Mouse (Mus musculus) midbrain, embryonic 12.5 days (tissue): Measurements from ENCODE around the gene Gcnt2. TPM values are rescaled to one million over a fixed set of nuclear protein-coding genes. Genes with fewer than 3 reads are reported as not detected.
"Not testable (repeated sequence)": the region's sequence is repeated elsewhere in the genome, so short reads cannot be mapped to it uniquely, and the experiment has no call there.

Source experiments
- ATAC-seq: fragments of 200-750 bp; cut with Nextera tagmentation; 2 replicates; pipeline ENCODE4 v1.8.0; 2017; ENCODE audit warnings: low read depth, moderate TSS enrichment, moderate library complexity; ENCODE audit not compliant: low FRiP score
- H3K27ac ChIP-seq: fragments of 300-500 bp; sonication (generic); replicated peaks from 2 replicates; pipeline ENCODE4 v1.5.1; 2016; ENCODE audit warnings: mild to moderate bottlenecking
- H3K27me3 ChIP-seq: fragments of 300-500 bp; sonication (generic); 2 replicates; pipeline ENCODE4 v1.6.1; 2016; ENCODE audit warnings: mild to moderate bottlenecking
- H3K36me3 ChIP-seq: fragments of 300-500 bp; sonication (generic); 2 replicates; pipeline ENCODE4 v1.6.1; 2016
- H3K4me1 ChIP-seq: fragments of 300-500 bp; sonication (generic); 2 replicates; pipeline ENCODE4 v1.6.1; 2016
- H3K4me2 ChIP-seq: fragments of 300-500 bp; sonication (generic); replicated peaks from 2 replicates; pipeline ENCODE4 v1.6.1; 2016; ENCODE audit warnings: mild to moderate bottlenecking, moderate library complexity
- H3K4me3 ChIP-seq: fragments of 300-500 bp; sonication (generic); 2 replicates; pipeline ENCODE4 v1.5.1; 2016; ENCODE audit warnings: mild to moderate bottlenecking
- H3K9ac ChIP-seq: fragments of 300-500 bp; sonication (generic); replicated peaks from 2 replicates; pipeline ENCODE4 v1.6.1; 2016; ENCODE audit warnings: mild to moderate bottlenecking, moderate library complexity
- H3K9me3 ChIP-seq: fragments of 300-500 bp; sonication (generic); 2 replicates; pipeline ENCODE4 v1.6.1; 2016; ENCODE audit warnings: mild to moderate bottlenecking
- WGBS: fragments of 180-500 bp; shearing (Covaris S2); methylation state at CpG from one replicate; pipeline ENCODE4 v1.1.7; 2016; 5-methylcytosine and 5-hydroxymethylcytosine counted together
- polyA plus RNA-seq: library from polyadenylated mRNA; unstranded; fragments of >200 nt; fragmentation: Nextera tagmentation; extraction: Ambion mirVana; gene quantifications from 2 replicates; pipeline ENCODE4 v1.2.1, GENCODE M21; 2016

Gene Gcnt2
- polyA plus RNA-seq, 1 experiment from 2014 or later = 3.2 TPM

- not testable (repeated sequence) for H3K27me3 ChIP-seq, H3K4me2 ChIP-seq, H3K9me3 ChIP-seq, H3K27ac ChIP-seq, H3K9ac ChIP-seq, H3K4me3 ChIP-seq, H3K36me3 ChIP-seq, H3K4me1 ChIP-seq
- ATAC-seq = peak; percentile 41; the same call in 1 of the 2 replicates
- no CpG with 5 or more reads among the region's 2 CpGs for WGBS
Measured at GRCm38 (mm10) chr13:40931871-40932270, 72.3 kb downstream of the Gcnt2 start.

- WGBS = 84% methylated on average over 5 of the region's 5 CpGs
- Histone ChIP-seq H3K27ac (no peak overlapping the region), H3K27me3 (no peaks in the 10 kb centered on the region), H3K4me2 (no peak overlapping the region), H3K4me1 (0 out of 2 replicates have a peak, but pooled peaks cover 4% of the 10 kb centered on the region), H3K9ac (no peak overlapping the region), H3K4me3 (no peak overlapping the region), H3K9me3 (no peaks in the 10 kb centered on the region), H3K36me3 (no peaks in the 10 kb centered on the region)
- no peak for ATAC-seq
Measured at GRCm38 (mm10) chr13:40932573-40932972, 73.0 kb downstream of the Gcnt2 start.

GRCm38 (mm10) chr13:40934341-40934740 is 74.8 kb downstream of the Gcnt2 start:
- 87% methylated on average over 3 of the region's 3 CpGs for WGBS
- 0 out of 2 replicates have a peak, but pooled peaks cover 6% of the 10 kb centered on the region for H3K4me1 ChIP-seq
- no peaks in the 10 kb centered on the region for H3K9me3 ChIP-seq
- no peak overlapping the region for H3K27ac ChIP-seq
- H3K4me3 ChIP-seq = no peak overlapping the region
- H3K4me2 ChIP-seq = no peak overlapping the region
- ATAC-seq = no peak
- H3K9ac ChIP-seq = no peak overlapping the region
- no peaks in the 10 kb centered on the region for H3K36me3 ChIP-seq
- no peaks in the 10 kb centered on the region for H3K27me3 ChIP-seq

- no peak for ATAC-seq
- 61% methylated on average over 5 of the region's 5 CpGs for WGBS
- H3K27me3 ChIP-seq = no peaks in the 10 kb centered on the region
- no peaks in the 10 kb centered on the region for H3K36me3 ChIP-seq
- no peak overlapping the region for H3K4me3 ChIP-seq
- H3K9ac ChIP-seq = no peak overlapping the region
- H3K4me1 ChIP-seq = 0 out of 2 replicates have a peak, but pooled peaks cover 6% of the 10 kb centered on the region
- no peak overlapping the region for H3K4me2 ChIP-seq
- H3K27ac ChIP-seq = no peak overlapping the region
- no peaks in the 10 kb centered on the region for H3K9me3 ChIP-seq
Measured at GRCm38 (mm10) chr13:40937586-40937985, 78.0 kb downstream of the Gcnt2 start.

GRCm38 (mm10) chr13:40938485-40939357 is 79.2 kb downstream of the Gcnt2 start:
- ATAC-seq = no peak
- no peak overlapping the region for H3K9ac ChIP-seq
- no peaks in the 10 kb centered on the region for H3K9me3 ChIP-seq
- H3K4me2 ChIP-seq = no peak overlapping the region
- 90% methylated on average over 11 of the region's 11 CpGs for WGBS
- no peak overlapping the region for H3K4me3 ChIP-seq
- 0 out of 2 replicates have a peak, but pooled peaks cover 6% of the 10 kb centered on the region for H3K4me1 ChIP-seq
- no peak overlapping the region for H3K27ac ChIP-seq
- H3K36me3 ChIP-seq = no peaks in the 10 kb centered on the region
- H3K27me3 ChIP-seq = no peaks in the 10 kb centered on the region

- 91% methylated on average over 1 of the region's 1 CpGs for WGBS
- Histone ChIP-seq H3K9me3 (no peaks in the 10 kb centered on the region), H3K27me3 (no peaks in the 10 kb centered on the region), H3K36me3 (no peaks in the 10 kb centered on the region), H3K9ac (no peak overlapping the region), H3K4me3 (no peak overlapping the region), H3K4me2 (no peak overlapping the region), H3K27ac (no peak overlapping the region), H3K4me1 (peaks cover 10% of the 10 kb centered on the region)
- no peak for ATAC-seq
Measured at GRCm38 (mm10) chr13:40943066-40943465, 83.5 kb downstream of the Gcnt2 start.

GRCm38 (mm10) chr13:40943936-40944335 is 84.4 kb downstream of the Gcnt2 start:
- H3K4me2 ChIP-seq = no peak overlapping the region
- H3K36me3 ChIP-seq = no peaks in the 10 kb centered on the region
- H3K27ac ChIP-seq = no peak overlapping the region
- ATAC-seq = no peak
- H3K9me3 ChIP-seq = no peaks in the 10 kb centered on the region
- H3K9ac ChIP-seq = no peak overlapping the region
- peaks cover 10% of the 10 kb centered on the region for H3K4me1 ChIP-seq
- WGBS = 69% methylated on average over 5 of the region's 5 CpGs
- H3K4me3 ChIP-seq = no peak overlapping the region
- no peaks in the 10 kb centered on the region for H3K27me3 ChIP-seq

- WGBS = 6% methylated on average over 3 of the region's 3 CpGs
- no peaks in the 10 kb centered on the region for H3K27me3 ChIP-seq
- H3K36me3 ChIP-seq = no peaks in the 10 kb centered on the region
- H3K27ac ChIP-seq = no peak overlapping the region
- no peak for ATAC-seq
- H3K4me1 ChIP-seq = peaks cover 10% of the 10 kb centered on the region
- H3K4me3 ChIP-seq = no peak overlapping the region
- H3K9me3 ChIP-seq = no peaks in the 10 kb centered on the region
- H3K4me2 ChIP-seq = no peak overlapping the region
- no peak overlapping the region for H3K9ac ChIP-seq
Measured at GRCm38 (mm10) chr13:40944346-40944745, 84.8 kb downstream of the Gcnt2 start.

GRCm38 (mm10) chr13:40946513-40946912 is 87.0 kb downstream of the Gcnt2 start:
- no peaks in the 10 kb centered on the region for H3K27me3 ChIP-seq
- no peak overlapping the region for H3K4me2 ChIP-seq
- H3K9me3 ChIP-seq = no peaks in the 10 kb centered on the region
- no peaks in the 10 kb centered on the region for H3K36me3 ChIP-seq
- no peak for ATAC-seq
- H3K27ac ChIP-seq = no peak overlapping the region
- 85% methylated on average over 3 of the region's 3 CpGs for WGBS
- peaks cover 10% of the 10 kb centered on the region for H3K4me1 ChIP-seq
- no peak overlapping the region for H3K4me3 ChIP-seq
- no peak overlapping the region for H3K9ac ChIP-seq

GRCm38 (mm10) chr13:40947538-40948205 is 88.1 kb downstream of the Gcnt2 start:
- WGBS = 88% methylated on average over 7 of the region's 7 CpGs
- H3K9me3 ChIP-seq = no peaks in the 10 kb centered on the region
- ATAC-seq = no peak

GRCm38 (mm10) chr13:40951386-40951976 is 91.9 kb downstream of the Gcnt2 start:
- Histone ChIP-seq H3K36me3 (no peaks in the 10 kb centered on the region), H3K9me3 (no peaks in the 10 kb centered on the region), H3K27me3 (no peaks in the 10 kb centered on the region), H3K27ac (no peak overlapping the region), H3K9ac (no peak overlapping the region), H3K4me2 (no peak overlapping the region), H3K4me3 (no peak overlapping the region), H3K4me1 (no peaks in the 10 kb centered on the region)
- ATAC-seq = no peak
- WGBS = 84% methylated on average over 10 of the region's 10 CpGs

More at GRCm38 (mm10) chr13:40947538-40948205, 88.1 kb downstream of the Gcnt2 start:
- Histone ChIP-seq H3K4me2 (no peak overlapping the region), H3K9ac (no peak overlapping the region), H3K36me3 (no peaks in the 10 kb centered on the region), H3K27ac (no peak overlapping the region), H3K4me3 (no peak overlapping the region), H3K4me1 (peaks cover 10% of the 10 kb centered on the region), H3K27me3 (no peaks in the 10 kb centered on the region)

GRCm38 (mm10) chr13:40953231-40953630 is 93.7 kb downstream of the Gcnt2 start:
- H3K9me3 ChIP-seq = no peaks in the 10 kb centered on the region
- H3K27ac ChIP-seq = no peak overlapping the region
- no peak overlapping the region for H3K9ac ChIP-seq
- H3K4me3 ChIP-seq = no peak overlapping the region
- no peak overlapping the region for H3K4me2 ChIP-seq
- H3K27me3 ChIP-seq = no peaks in the 10 kb centered on the region
- WGBS = 89% methylated on average over 6 of the region's 6 CpGs
- ATAC-seq = no peak
- H3K36me3 ChIP-seq = no peaks in the 10 kb centered on the region
- no peaks in the 10 kb centered on the region for H3K4me1 ChIP-seq
